Mouse (Mus musculus) E14TG2a.4 (cell line): ENCODE measurements around the gene Bpnt1.

Experiments used
- H3K27me3 ChIP-seq: 2 replicates; pipeline ENCODE4 v1.6.1; 2014; ENCODE audit warnings: low read length, control low read depth; ENCODE audit not compliant: insufficient read depth
- H3K36me3 ChIP-seq: 2 replicates; pipeline ENCODE4 v1.6.1; 2014; ENCODE audit warnings: low read length, control low read depth; ENCODE audit not compliant: insufficient read depth
- H3K4me1 ChIP-seq: replicated peaks from 2 replicates; pipeline ENCODE4 v1.6.1; 2014; ENCODE audit warnings: low read depth, low read length, control low read depth
- H3K4me3 ChIP-seq: replicated peaks from 2 replicates; pipeline ENCODE4 v1.5.1; 2014; ENCODE audit warnings: mild to moderate bottlenecking, low read length
- H3K9me3 ChIP-seq: 2 replicates; pipeline ENCODE4 v1.6.1; 2014; ENCODE audit warnings: low read length, control low read depth
- CTCF ChIP-seq: conservative IDR thresholded peaks from 2 replicates; pipeline ENCODE4 v1.5.1; 2014; ENCODE audit warnings: low read length
- NANOG ChIP-seq: IDR thresholded peaks from 2 replicates; pipeline ENCODE4 v1.6.1; 2014; ENCODE audit warnings: borderline replicate concordance, low read length, mixed read lengths
- POU5F1 ChIP-seq: IDR thresholded peaks from 2 replicates; pipeline ENCODE4 v1.6.1; 2014; ENCODE audit warnings: low read length, borderline replicate concordance

The Bpnt1 gene

GRCm38 (mm10) chr1:185331983-185332430 is at the start of gene Bpnt1:
Gene Bpnt1, plus strand, starts transcription at chr1:185332149.
- Histone ChIP-seq H3K4me3 (peak within 1 kb of the TSS; percentile 88), H3K27me3 (no peaks in the 10 kb centered on the region), H3K4me1 (peaks cover 59% of the 10 kb centered on the region), H3K9me3 (no peaks in the 10 kb centered on the region), H3K36me3 (peaks cover 9% of the 10 kb centered on the region)
- TF ChIP-seq POU5F1 (no peak), CTCF (no peak), NANOG (no peak)

DNA sequence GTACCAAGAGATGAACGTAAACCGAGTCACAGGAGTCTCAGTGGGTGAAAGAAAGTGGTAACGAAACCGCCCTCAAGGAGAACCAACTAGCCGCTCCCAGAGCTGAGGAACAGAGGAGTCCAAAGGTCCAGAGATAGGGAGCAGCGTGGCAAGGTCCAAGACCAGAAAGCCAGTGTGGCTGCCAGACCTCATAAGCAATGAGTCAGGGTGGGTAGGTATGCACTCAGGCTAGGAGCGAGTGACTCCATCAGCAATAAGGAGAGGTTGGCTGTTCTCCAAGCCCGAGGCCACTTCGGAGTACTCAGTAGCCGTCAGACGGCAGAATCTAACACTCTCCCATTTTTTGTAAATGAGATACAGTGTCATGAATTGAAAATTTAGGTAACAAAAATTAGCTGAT is 49.1 kb upstream of the Bpnt1 start:
- Histone ChIP-seq H3K9me3 (no peaks in the 10 kb centered on the region), H3K36me3 (peaks cover 98% of the 10 kb centered on the region), H3K4me1 (0 out of 2 replicates have a peak, but pooled peaks cover 2% of the 10 kb centered on the region), H3K27me3 (no peaks in the 10 kb centered on the region), H3K4me3 (no peak overlapping the region)
- TF ChIP-seq POU5F1 = no peak
- no peak for TF ChIP-seq NANOG
- no peak for TF ChIP-seq CTCF

DNA sequence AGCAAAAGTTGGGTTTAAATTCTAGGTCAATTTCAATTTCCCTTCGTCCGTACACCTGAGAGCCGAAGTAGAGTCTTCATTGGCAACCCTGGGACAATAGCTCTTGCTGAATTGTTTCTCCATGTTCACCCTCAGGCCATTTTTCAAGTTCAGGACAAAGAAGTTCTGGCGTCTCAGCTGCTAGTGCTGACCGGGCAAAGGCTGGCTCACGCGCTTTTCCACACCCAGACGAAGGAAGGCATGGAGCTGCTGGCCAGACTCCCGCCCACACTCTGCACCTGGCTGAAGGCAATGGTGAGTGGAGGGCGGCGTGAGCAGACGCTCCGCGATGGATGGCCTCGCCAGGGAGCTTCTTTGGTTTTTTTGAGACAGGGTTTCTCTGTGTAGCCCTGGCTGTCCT is 48.7 kb upstream of the Bpnt1 start:
- no peak for TF ChIP-seq CTCF
- TF ChIP-seq POU5F1 = no peak
- no peak for TF ChIP-seq NANOG
- peaks cover 98% of the 10 kb centered on the region for H3K36me3 ChIP-seq
- no peak overlapping the region for H3K4me3 ChIP-seq
- H3K9me3 ChIP-seq = no peaks in the 10 kb centered on the region
- 0 out of 2 replicates have a peak, but pooled peaks cover 2% of the 10 kb centered on the region for H3K4me1 ChIP-seq
- H3K27me3 ChIP-seq = no peaks in the 10 kb centered on the region

GRCm38 (mm10) chr1:185284740-185285139 is 47.2 kb upstream of the Bpnt1 start:
- TF ChIP-seq NANOG (no peak), POU5F1 (no peak), CTCF (no peak)
- H3K9me3 ChIP-seq = no peaks in the 10 kb centered on the region
- H3K4me3 ChIP-seq = no peak overlapping the region

DNA sequence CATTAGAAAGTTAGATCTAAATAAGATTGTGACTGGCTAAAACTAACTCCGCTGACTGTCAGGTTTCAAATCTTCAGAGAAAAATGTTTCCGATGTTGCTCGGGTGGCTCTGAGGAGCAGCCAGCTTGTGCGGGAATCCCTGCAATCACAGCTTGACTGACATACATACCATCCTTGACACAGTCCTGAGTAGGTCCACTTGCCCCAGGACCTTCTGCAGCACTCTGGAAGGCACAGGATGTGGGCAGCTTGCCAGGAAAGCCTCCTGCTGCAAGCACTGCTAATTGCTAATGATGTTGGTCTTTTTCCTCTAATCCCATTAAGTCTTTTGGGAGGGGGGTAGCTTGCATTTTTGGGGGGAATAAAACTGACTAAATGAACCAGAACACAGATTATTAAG is 46.8 kb upstream of the Bpnt1 start:
- Histone ChIP-seq H3K36me3 (peaks cover 87% of the 10 kb centered on the region), H3K4me3 (no peak overlapping the region), H3K9me3 (no peaks in the 10 kb centered on the region), H3K4me1 (0 out of 2 replicates have a peak, but pooled peaks cover 2% of the 10 kb centered on the region), H3K27me3 (no peaks in the 10 kb centered on the region)
- TF ChIP-seq NANOG = no peak
- TF ChIP-seq POU5F1 = no peak
- no peak for TF ChIP-seq CTCF

More at GRCm38 (mm10) chr1:185284740-185285139, 47.2 kb upstream of the Bpnt1 start:
- Histone ChIP-seq H3K36me3 (peaks cover 88% of the 10 kb centered on the region), H3K27me3 (no peaks in the 10 kb centered on the region), H3K4me1 (0 out of 2 replicates have a peak, but pooled peaks cover 2% of the 10 kb centered on the region)

DNA sequence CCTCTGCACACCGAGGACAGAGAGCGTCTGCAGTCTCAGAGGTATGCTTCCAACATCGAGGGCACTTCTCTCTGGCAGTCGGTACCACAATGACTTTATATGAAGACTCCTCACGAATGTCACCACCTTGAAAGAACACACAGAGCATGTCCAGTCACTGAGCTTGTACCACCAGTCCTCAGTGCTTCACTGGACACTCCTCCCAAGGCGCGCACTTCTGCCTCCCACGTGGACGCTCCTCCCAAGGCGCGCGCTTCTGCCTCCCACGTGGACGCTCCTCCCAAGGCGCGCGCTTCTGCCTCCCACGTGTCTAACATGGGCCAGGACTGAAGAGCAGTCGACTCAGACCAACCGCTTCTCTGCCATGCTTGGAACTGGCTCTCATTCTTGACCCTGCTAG is 44.9 kb upstream of the Bpnt1 start:
- Histone ChIP-seq H3K4me1 (0 out of 2 replicates have a peak, but pooled peaks cover 5% of the 10 kb centered on the region), H3K4me3 (no peak overlapping the region), H3K36me3 (peaks cover 85% of the 10 kb centered on the region), H3K9me3 (no peaks in the 10 kb centered on the region), H3K27me3 (no peaks in the 10 kb centered on the region)
- TF ChIP-seq NANOG = no peak
- no peak for TF ChIP-seq CTCF

- Histone ChIP-seq H3K36me3 (peaks cover 86% of the 10 kb centered on the region), H3K4me3 (no peak overlapping the region), H3K27me3 (no peaks in the 10 kb centered on the region), H3K9me3 (no peaks in the 10 kb centered on the region), H3K4me1 (peaks cover 12% of the 10 kb centered on the region)
- TF ChIP-seq NANOG (no peak), POU5F1 (no peak), CTCF (no peak)
Observed at GRCm38 (mm10) chr1:185289231-185289630, 42.7 kb upstream of the Bpnt1 start.

DNA sequence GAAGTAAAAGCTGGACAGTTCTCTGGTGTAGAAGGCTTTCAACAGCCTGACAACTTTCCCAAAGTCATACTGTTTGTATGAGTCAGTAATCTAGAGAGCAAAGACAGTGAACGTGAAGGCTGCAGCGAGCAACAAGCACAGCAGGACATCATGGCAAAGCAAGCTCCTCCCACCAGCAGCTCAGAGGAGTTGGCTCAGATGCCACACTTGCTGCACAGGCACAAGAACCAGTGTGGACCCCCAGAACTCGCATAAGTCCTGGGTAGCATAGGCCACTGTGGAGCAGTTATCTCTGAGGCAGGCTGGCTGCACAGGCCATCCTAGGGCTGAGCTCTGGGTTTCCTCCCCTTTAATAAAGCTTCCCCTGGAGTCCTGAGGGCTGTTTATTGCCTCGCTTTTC is 40.6 kb upstream of the Bpnt1 start:
- TF ChIP-seq CTCF (no peak), POU5F1 (no peak), NANOG (no peak)
- H3K27me3 ChIP-seq = no peaks in the 10 kb centered on the region
- no peak overlapping the region for H3K4me3 ChIP-seq
- H3K9me3 ChIP-seq = no peaks in the 10 kb centered on the region
- H3K36me3 ChIP-seq = peaks cover 84% of the 10 kb centered on the region
- peaks cover 12% of the 10 kb centered on the region for H3K4me1 ChIP-seq

- Histone ChIP-seq H3K9me3 (no peaks in the 10 kb centered on the region), H3K4me3 (no peak overlapping the region), H3K27me3 (no peaks in the 10 kb centered on the region), H3K4me1 (peaks cover 18% of the 10 kb centered on the region), H3K36me3 (peaks cover 80% of the 10 kb centered on the region)
- TF ChIP-seq POU5F1 (no peak), NANOG (no peak), CTCF (no peak)
Observed at GRCm38 (mm10) chr1:185292646-185293360, 39.1 kb upstream of the Bpnt1 start.
